Mouse (Mus musculus) hematopoietic multipotent progenitor cell, adult 10-12 weeks (in vitro differentiated cells): ENCODE results near the gene Glg1. TPM values are rescaled to one million over a fixed set of nuclear protein-coding genes. Genes with fewer than 3 reads are reported as not detected.

Experiments
- polyA plus RNA-seq: library from polyadenylated mRNA; stranded (reverse); fragments of >175 nt; gene quantifications from 2 replicates; pipeline ENCODE4 v1.2.3, GENCODE M21; 2012; ENCODE audit warnings: low replicate concordance

The Glg1 gene
- 24.7 and 41.7 TPM in 2 replicates for polyA plus RNA-seq

GRCm38 (mm10) chr8:111258631-111259407 is at the start of gene Glg1:
Gene Glg1 (minus strand): TSS chr8:111259216.

GRCm38 (mm10) chr8:111299821-111300568 is 41.0 kb upstream of the Glg1 start, which contains the start of gene Rfwd3:
Gene Rfwd3 (minus strand): TSS chr8:111300222.

Other genes with a start within 250 kb of the Glg1 start
- gene Ddx19b, start 227.5 kb downstream of the Glg1 start, polyA plus RNA-seq, result 2.0 and 5.8 TPM in 2 replicates
- gene Aars, start 226.1 kb downstream of the Glg1 start, polyA plus RNA-seq, result 7.3 and 11.7 TPM in 2 replicates
- 35.9 and 80.7 TPM in 2 replicates for gene Exosc6, start 202.9 kb downstream of the Glg1 start, polyA plus RNA-seq
- not detected in 2 replicates for gene Clec18a, start 166.8 kb downstream of the Glg1 start, polyA plus RNA-seq
- gene Pdpr, start 164.6 kb downstream of the Glg1 start, polyA plus RNA-seq, result 11.7 and 17.7 TPM in 2 replicates
- gene Rfwd3, start 41.0 kb upstream of the Glg1 start, polyA plus RNA-seq, result 2.0 and 3.8 TPM in 2 replicates
- 0.63 and 1.4 TPM in 2 replicates for gene Mlkl, start 79.0 kb upstream of the Glg1 start, polyA plus RNA-seq
- gene Fa2h, start 134.6 kb upstream of the Glg1 start, polyA plus RNA-seq, result not detected in 2 replicates